Mouse (Mus musculus): ENCODE results near the gene Cd300ld5. TPM values are rescaled to one million over a fixed set of nuclear protein-coding genes. Genes with fewer than 3 reads are reported as not detected.
"Not testable (repeated sequence)": the region's sequence is repeated elsewhere in the genome, so short reads cannot be mapped to it uniquely, and the experiment has no call there.

The Cd300ld5 gene
- total RNA-seq (2012; rRNA removed) (not detected in 2 replicates), total RNA-seq (2014; rRNA removed) (not detected in 2 replicates), polyA plus RNA-seq (2012; ENCODE audit: insufficient read length, low read depth) (not detected in 2 replicates)

DNA sequence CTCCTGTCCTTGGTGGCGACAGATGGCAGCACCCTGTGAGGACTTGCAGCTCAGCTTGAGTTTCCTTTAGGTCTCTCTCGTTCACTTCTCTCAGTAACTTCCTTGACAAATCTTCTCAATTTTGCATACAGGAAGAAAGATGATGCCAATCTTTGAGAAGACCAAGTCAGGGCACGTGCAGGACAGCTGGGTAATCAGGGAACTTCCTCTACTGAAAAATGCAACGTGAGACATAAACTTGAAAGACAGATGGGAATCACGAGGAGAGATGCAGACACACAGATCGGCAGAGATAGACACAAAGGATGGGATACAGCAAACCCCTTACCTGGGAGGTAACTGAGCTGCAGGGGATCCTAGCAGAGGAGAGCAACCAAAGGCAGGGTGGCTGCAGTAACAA is at the start of gene Cd300ld5:
Gene Cd300ld5, minus strand, starts transcription at position 101 of the 400 bp plus-strand sequence.
- H3K27me3 ChIP-seq (replicated peaks); H3K79me2 ChIP-seq (replicated peaks; ENCODE audit: control insufficient read depth, extremely low read depth, insufficient read depth, poor library complexity, severe bottlenecking); H3K4me3 ChIP-seq (replicated peaks in 1 of 3; ENCODE audit: low read depth in 2 of 3, low read length in 2 of 3, poor library complexity in 1 of 3); H3K4me1 ChIP-seq (ENCODE audit: control insufficient read depth in 1 of 2, insufficient read depth in 2 of 2); H3K27ac ChIP-seq (ENCODE audit: insufficient read depth, low read depth); H3K36me3 ChIP-seq (replicated peaks in 1 of 2; ENCODE audit: control insufficient read depth in 1 of 2, insufficient read depth in 1 of 2, low read length in 1 of 2); dilution Hi-C loops (cut with MboI; ENCODE audit: extremely low pct_ligation_motif_present, extremely low pct_unique_long_range_greater_than_20kb, low sequenced_read_pairs); H3K9me3 ChIP-seq (replicated peaks; ENCODE audit: low read length); in situ Hi-C loops (cut with MboI; ENCODE audit: low pct_ligation_motif_present, low pct_unique_long_range_greater_than_20kb, low sequenced_read_pairs); H3K4me2 ChIP-seq (ENCODE audit: insufficient read depth, low read depth, poor library complexity, severe bottlenecking); H3K9ac ChIP-seq (ENCODE audit: insufficient read depth, low read depth); DNase-seq (ENCODE audit: extremely low read depth): not testable (repeated sequence)

DNA sequence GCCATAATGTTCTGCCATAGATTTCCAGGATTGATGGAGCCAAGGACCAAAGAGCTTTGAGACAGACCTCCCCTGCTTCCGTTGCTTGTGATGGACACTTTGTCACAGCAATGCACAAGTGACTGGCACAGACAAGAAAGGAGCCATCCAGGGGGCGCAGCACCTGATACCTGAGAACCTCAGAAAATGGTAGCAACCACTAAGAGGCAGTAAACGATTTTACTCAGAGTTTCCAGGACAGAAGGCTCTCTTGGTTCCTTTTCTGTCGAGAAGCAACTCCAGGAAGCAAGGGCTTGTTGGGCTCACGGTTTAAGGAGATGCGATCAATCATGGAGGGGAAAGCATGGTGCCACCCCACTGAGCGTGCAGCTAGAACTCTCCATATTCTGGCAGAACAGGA is 48.6 kb upstream of the Cd300ld5 start:
- Histone ChIP-seq H3K27ac (ENCODE audit: insufficient read depth, low read depth) (no peak overlapping the region), H3K79me2 (replicated peaks; ENCODE audit: control insufficient read depth, extremely low read depth, insufficient read depth, poor library complexity, severe bottlenecking) (no peaks in the 10 kb centered on the region), H3K27me3 (replicated peaks) (peaks cover 3% of the 10 kb centered on the region), H3K4me3 (replicated peaks in 1 of 3; ENCODE audit: low read depth in 2 of 3, low read length in 2 of 3, poor library complexity in 1 of 3) (no peak overlapping the region), H3K36me3 (replicated peaks in 1 of 2; ENCODE audit: control insufficient read depth in 1 of 2, insufficient read depth in 1 of 2, low read length in 1 of 2) (no peaks in the 10 kb centered on the region), H3K4me2 (ENCODE audit: insufficient read depth, low read depth, poor library complexity, severe bottlenecking) (no peak overlapping the region), H3K4me1 (ENCODE audit: control insufficient read depth in 1 of 2, insufficient read depth in 2 of 2) (peaks cover 12 to 27% of the 10 kb centered on the region in 2 experiments), H3K9me3 (replicated peaks; ENCODE audit: low read length) (peaks cover 6% of the 10 kb centered on the region), H3K9ac (ENCODE audit: insufficient read depth, low read depth) (no peak overlapping the region)
- dilution Hi-C loops (cut with MboI; ENCODE audit: extremely low pct_ligation_motif_present, extremely low pct_unique_long_range_greater_than_20kb, low sequenced_read_pairs) (no loop called here), in situ Hi-C loops (cut with MboI; ENCODE audit: low pct_ligation_motif_present, low pct_unique_long_range_greater_than_20kb, low sequenced_read_pairs) (no loop called here)
- DNase-seq (ENCODE audit: extremely low read depth): no peak
- TF ChIP-seq KAT2A (IDR thresholded peaks at IDR 0.05; ENCODE audit: insufficient replicate concordance, low read length): no peak
- TF ChIP-seq TBP (conservative IDR thresholded peaks at IDR 0.05; ENCODE audit: low read depth, low read length): no peak
- no peak for TF ChIP-seq POLR2A (IDR thresholded peaks at IDR 0.05; ENCODE audit: low read depth, low read length)
- TF ChIP-seq PAX5 (IDR thresholded peaks at IDR 0.05; ENCODE audit: low read length): no peak
- no peak for TF ChIP-seq ZMIZ1 (IDR thresholded peaks at IDR 0.05; ENCODE audit: low read depth, low read length)
- no peak for TF ChIP-seq POLR2AphosphoS2 (IDR thresholded peaks at IDR 0.05; ENCODE audit: low read depth, low read length)
- TF ChIP-seq ZC3H11A (IDR thresholded peaks at IDR 0.05; ENCODE audit: low read depth, low read length): peak; percentile 29; the same call in 1 of the 2 replicates
- no peak for TF ChIP-seq RCOR1 (conservative IDR thresholded peaks at IDR 0.05; ENCODE audit: low read depth, low read length)
- peak; percentile 55; the same call in 1 of the 2 replicates for TF ChIP-seq EP300 (IDR thresholded peaks at IDR 0.05; ENCODE audit: low read length)
- TF ChIP-seq ETS1 (conservative IDR thresholded peaks at IDR 0.05; ENCODE audit: low read depth, low read length): 0 out of 2 replicates have a peak, but pooled peaks have one; percentile 9
- 0 out of 2 replicates have a peak, but pooled peaks have one; percentile 32 for TF ChIP-seq ELF1 (IDR thresholded peaks at IDR 0.05; ENCODE audit: low read depth, low read length)
- TF ChIP-seq SMC3 (IDR thresholded peaks at IDR 0.05; ENCODE audit: low read depth, low read length): peak; percentile 77
- TF ChIP-seq RAD21 (IDR thresholded peaks at IDR 0.05; ENCODE audit: low read depth, low read length): peak; percentile 57
- TF ChIP-seq MYC (IDR thresholded peaks at IDR 0.05; ENCODE audit: low read depth, low read length): no peak
- TF ChIP-seq USF1 (IDR thresholded peaks at IDR 0.05; ENCODE audit: low read depth, low read length): no peak
- TF ChIP-seq MAZ (IDR thresholded peaks at IDR 0.05; ENCODE audit: low read depth, low read length): no peak
- no peak for TF ChIP-seq MAX (IDR thresholded peaks at IDR 0.05; ENCODE audit: low read length)
- TF ChIP-seq HCFC1 (IDR thresholded peaks at IDR 0.05; ENCODE audit: low read depth, low read length): no peak
- TF ChIP-seq UBTF (IDR thresholded peaks at IDR 0.05; ENCODE audit: low read depth, low read length): no peak
- no peak for TF ChIP-seq ZKSCAN1 (IDR thresholded peaks at IDR 0.05; ENCODE audit: borderline replicate concordance, low read depth, low read length)
- TF ChIP-seq JUN (IDR thresholded peaks at IDR 0.05; ENCODE audit: insufficient read depth, low read depth, low read length): peak; percentile 31; the same call in 1 of the 2 replicates
- peak; percentile 81 for TF ChIP-seq JUND (conservative IDR thresholded peaks at IDR 0.05; ENCODE audit: low read depth, low read length)
- TF ChIP-seq GABPA (IDR thresholded peaks at IDR 0.05; ENCODE audit: insufficient replicate concordance, low read depth, low read length): no peak
- TF ChIP-seq BHLHE40 (IDR thresholded peaks at IDR 0.05; ENCODE audit: low read depth, low read length): 0 out of 2 replicates have a peak, but pooled peaks have one; percentile 26
- peak; percentile 32; the same call in 1 of the 2 replicates for TF ChIP-seq NELFE (IDR thresholded peaks at IDR 0.05; ENCODE audit: low read depth, low read length)
- TF ChIP-seq MXI1 (IDR thresholded peaks at IDR 0.05; ENCODE audit: low read depth, low read length): no peak
- TF ChIP-seq ZNF384 (IDR thresholded peaks at IDR 0.05; ENCODE audit: low read depth, low read length): no peak
- TF ChIP-seq MEF2A (IDR thresholded peaks at IDR 0.05; ENCODE audit: borderline replicate concordance, low read depth, low read length): 0 out of 2 replicates have a peak, but pooled peaks have one; percentile 40
- TF ChIP-seq IRF4 (IDR thresholded peaks at IDR 0.05; ENCODE audit: low read depth, low read length): peak; percentile 57
- no peak for TF ChIP-seq USF2 (conservative IDR thresholded peaks at IDR 0.05; ENCODE audit: low read depth, low read length)
- TF ChIP-seq E2F4 (IDR thresholded peaks at IDR 0.05; ENCODE audit: insufficient replicate concordance, low read depth, low read length): no peak
- TF ChIP-seq CHD1 (IDR thresholded peaks at IDR 0.05; ENCODE audit: low read depth, low read length): no peak
- no peak for TF ChIP-seq NRF1 (IDR thresholded peaks at IDR 0.05; ENCODE audit: low read depth, low read length)

All from CH12.LX (cell line).